Mouse (Mus musculus) cerebellum, adult 9-11 months (tissue): ENCODE data around the gene Eif5a2.

Source experiments
- DNase-seq: peaks from one replicate; pipeline ENCODE4 v3.0.0; 2022

Eif5a2 gene

DNA sequence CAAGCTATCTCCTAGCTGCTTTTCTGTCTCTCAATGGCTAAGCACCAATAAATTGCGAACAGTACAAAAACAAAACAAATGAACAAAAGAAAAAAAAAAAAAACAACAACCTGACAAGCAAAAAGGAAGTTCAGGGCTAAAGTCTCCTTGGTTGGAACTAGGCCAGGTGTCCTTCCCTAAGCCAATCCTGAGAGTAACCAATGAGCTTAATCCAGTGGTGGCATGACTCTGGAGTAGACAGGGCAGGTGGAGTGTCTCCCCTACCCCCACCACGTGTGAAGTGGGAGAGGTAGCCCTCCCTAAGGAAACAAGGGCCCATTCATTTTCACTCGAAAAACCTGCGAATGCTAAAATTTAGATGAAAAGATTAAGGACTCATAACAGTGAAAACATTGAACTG, 30.4 kb downstream of the Eif5a2 start:
- DNase-seq, result no peak

DNA sequence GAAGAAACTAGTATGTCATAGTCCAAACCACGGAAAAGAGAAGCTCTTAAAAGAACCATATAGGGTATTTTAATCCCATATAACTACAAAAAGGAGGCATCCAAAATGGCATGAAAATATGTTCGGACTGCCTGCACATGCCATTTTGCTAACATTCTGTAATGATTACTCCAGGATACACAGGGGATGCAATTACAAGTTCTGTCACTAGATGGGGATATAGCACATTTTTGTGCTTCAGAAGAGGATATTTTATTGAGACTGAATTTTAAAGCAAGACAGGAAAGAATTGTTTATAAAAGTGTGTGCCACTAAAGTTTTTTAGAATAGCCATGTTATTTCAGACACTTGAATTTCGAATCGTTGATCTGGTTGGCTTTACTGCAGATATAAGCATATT, 33.3 kb downstream of the Eif5a2 start:
- DNase-seq, result no peak

DNA sequence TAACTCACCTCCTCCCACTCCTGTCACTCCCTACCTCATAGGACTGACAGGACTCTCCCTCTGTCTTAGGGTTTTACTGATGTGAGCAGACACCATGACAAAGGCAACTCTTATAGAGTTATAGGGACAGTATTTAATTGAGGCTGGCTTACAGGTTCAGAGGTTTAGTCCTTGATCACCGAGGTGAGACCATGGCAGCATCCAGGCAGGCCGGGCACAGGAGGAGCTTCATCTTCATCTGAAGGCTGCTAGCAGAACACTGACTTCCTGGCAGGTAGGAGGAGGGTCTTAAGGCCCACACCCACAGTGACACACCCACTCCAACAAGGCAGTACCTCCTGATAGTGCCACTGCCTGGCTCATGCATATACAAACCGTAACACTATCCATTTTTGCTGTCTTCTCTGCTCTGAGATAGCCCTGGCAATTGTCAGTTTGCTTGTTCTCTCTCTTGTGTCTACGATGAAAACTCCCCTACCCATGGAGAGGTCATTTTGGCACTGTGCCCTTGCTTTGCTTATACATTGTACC, 35.0 kb downstream of the Eif5a2 start:
- no peak for DNase-seq

DNA sequence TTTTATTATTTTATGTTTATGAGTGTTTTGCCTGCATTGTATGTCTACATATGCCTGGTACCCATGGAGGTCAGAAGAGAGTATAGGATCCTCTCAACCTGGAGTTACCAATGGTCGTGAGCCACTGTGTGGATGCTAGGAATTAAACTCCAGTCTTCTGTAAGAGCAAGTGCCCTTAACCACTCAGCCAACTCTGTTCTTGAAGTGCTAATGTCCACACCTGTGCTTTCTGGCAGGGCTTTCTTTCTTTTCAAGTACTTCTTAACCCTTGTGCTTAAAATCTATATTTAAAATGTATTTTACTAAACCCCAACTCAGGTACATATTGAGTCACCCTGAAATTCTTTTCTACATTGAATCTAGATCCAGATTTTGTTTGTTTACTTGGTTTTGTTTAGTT, 45.2 kb downstream of the Eif5a2 start:
- DNase-seq, result no peak

DNA sequence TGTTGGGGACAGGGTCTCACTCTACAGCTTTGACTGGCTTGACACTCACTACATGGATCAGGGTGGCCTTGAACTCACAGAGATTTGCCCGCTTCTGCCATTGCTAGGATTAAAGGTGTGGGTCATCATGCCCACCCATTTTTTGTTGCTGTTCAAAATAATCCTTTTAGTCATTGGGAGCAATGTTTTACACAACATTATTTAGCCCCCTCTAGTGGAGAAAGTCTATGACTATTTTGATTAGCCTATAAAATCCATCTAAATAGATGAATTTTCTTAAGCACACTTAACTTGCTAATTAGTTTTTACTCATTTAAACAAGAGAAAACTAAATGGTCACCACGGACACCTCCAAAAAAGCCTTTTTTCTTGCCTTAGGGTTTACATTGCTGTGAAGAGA, 46.5 kb downstream of the Eif5a2 start:
- no peak for DNase-seq

DNA sequence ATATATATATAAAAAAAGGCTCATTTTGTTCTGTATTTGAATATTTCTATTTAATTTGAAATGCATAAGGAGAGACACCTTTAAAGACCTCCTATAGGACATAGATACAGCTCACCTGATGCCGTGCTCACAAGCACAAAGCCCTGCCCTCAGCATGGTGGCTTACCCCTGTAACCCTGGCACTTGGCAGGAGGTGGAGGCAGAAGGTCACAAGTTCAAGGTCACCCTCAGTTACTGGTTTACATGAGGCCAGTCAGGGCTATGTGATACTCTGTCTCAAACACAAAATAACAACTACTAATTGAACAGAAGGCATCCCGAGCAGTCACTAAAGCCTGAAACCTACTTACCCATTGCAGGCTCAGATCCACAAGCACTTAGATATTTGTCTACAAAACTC, 48.4 kb downstream of the Eif5a2 start:
- DNase-seq, result no peak

DNA sequence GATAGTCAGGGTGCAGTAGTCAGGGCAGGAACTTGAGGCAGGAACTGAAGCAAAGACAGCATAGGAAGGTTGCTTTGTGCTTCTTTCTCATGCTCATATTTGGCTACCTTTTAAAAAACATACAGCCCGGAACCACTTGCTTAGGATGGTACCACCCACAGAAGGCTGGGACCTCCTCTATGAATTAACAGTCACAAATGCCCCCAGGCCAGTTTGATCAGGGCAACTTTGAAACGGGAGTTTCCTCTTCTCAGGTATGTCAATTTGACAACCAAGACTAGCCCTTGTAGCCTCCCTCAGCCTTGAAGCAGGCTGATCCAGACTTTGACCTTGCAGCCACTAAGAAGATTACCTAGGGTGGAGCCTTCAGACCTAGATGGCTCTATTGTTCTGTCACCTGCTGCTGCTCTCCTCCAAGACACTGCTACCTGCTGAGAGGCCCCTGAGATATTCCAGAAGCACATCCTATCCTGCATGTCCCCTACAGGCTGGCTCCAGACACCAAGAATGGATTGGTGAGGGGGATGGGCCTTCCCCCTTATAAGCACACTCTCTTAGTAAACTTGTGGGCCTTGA, 55.8 kb downstream of the Eif5a2 start:
- no peak for DNase-seq

DNA sequence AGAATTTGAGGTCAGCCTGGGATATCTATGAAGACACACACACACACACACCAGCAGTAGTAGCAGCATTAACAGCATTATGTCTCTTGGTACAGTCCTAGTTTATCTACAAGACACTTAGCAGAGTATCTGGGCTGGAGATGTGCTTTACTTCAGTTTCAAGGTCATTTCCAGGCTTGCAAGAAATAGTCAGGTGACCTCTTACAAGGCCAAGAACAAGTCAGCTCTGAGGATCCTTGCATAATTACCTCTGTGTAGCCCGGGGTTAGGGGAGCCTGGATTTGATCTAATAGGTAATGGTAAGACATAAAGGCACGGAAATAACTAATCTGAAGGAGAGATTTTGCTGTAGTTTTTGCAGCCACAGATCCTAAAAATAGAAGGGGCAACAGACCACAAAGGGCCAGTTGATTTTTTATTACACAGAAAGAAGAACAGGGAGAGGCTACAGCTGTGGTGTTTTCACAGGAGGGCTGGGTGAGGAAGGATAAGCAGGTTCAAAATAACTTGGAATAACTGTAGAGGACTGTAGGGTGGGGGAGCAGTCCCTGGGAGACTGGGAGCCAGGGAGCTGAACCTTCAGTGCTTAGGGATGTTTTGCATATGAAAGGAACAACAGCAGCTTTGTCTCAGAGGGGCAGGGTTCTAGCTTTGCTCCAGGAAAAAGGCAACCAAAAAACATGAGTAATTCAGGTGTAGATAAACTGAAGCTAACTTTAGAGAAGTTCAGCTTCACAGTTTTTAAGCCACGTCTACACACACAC, 61.0 kb downstream of the Eif5a2 start:
- DNase-seq, result no peak

DNA sequence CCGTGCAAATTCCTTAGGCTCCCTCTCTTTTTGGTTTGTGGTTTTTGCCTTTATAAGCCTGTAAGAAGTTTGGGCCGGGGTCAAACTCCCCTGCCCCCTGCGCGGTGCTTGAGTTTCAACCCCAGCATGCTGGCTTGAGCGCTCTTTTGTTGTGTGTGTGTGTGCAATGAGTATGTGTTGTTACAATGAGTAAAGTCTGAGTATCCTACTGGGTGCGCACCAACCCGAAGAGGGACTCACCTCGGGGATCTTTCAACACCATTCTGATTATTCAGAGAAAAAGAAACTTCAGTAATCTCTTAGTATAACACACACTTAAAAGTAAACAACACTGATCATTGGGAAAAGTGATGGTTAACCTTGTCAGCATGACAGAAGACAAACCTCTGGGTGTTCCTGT, 62.2 kb downstream of the Eif5a2 start:
- DNase-seq, result no peak

DNA sequence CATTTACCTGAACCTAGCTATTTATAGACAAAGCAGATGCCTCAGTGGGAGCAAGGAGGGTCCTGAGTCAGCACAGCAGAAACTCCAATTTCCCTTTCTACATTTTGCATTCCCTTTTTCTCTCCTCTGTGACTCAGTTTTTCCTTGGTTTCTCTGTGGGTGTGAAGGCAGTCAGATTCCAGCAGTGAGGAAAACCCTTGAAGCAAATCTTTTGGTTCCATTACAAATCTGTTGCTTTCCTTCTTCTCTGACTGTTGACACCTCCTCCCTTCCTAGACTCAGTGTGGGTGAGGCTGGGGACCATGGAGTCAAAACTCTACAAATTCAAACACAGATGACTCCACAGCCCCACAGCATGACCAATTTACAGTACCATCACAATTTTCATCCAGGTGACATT, 66.0 kb downstream of the Eif5a2 start:
- no peak for DNase-seq
